Mouse (Mus musculus): ENCODE measurements around the gene Khnyn.
A peak's percentile ranks its signal among the peaks of the same experiment; 100 is the strongest.

The Khnyn gene

DNA sequence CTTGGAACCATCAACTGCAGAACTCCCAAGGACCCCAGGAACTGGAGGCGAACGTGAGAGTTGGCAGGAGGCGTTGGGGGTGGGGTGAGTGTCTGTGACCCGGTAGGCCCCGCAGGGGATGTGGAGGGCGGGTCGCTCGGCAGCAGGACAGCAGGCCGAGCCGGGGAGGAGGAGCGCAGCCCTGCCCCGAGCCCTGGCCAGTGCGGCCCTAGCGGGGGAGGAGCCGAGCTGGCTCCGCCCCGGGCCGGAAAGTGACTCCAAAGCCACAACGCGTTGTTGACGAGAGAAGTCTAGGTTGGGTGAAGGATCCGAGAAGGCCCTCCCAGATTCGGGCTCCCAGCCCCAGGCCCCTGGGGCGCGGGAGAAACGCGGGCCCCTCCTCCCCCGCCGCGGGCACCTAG, at the start of gene Khnyn:
Gene Khnyn (plus strand): TSS at position 235 of the 401 bp plus-strand sequence.
- peak; percentile 96 for DNase-seq

DNA sequence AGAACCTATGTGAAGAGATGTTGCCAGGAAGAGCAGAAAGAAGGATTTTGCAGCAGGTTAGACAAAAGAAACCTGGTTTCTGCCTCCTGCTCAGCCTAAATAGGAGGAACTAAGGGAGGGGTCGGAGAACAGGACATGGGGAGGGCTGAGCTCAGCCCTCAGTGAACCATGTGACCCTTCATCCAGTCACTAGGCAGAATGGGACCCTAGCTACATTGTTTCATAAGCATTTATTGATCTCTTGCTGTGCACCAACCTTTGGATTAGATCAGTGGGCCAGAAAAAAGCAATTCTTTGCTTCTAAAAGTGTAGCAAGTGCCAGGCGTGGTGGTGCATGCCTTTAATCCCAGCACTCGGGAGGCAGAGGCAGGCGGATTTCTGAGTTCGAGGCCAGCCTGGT, 46.4 kb upstream of the Khnyn start:
- no peak for DNase-seq

DNA sequence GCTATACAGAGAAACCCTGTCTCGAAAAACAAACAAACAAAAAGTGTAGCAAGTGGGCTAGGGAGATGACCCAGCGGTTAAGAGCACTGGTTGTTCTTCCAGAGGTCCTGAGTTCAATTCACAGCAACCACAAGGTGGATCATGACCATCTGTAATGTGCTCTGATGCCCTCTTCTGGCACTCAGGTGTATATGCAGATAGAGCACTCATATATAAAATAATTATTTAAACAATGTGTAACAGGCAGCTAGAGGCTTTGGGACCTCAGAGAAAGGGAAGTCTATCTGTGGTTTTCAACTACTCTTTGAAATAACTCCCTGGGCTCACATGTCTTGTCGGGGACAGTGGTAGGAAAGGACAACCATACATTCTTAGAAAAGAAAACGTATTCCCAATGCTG, 46.0 kb upstream of the Khnyn start:
- DNase-seq, result no peak

DNA sequence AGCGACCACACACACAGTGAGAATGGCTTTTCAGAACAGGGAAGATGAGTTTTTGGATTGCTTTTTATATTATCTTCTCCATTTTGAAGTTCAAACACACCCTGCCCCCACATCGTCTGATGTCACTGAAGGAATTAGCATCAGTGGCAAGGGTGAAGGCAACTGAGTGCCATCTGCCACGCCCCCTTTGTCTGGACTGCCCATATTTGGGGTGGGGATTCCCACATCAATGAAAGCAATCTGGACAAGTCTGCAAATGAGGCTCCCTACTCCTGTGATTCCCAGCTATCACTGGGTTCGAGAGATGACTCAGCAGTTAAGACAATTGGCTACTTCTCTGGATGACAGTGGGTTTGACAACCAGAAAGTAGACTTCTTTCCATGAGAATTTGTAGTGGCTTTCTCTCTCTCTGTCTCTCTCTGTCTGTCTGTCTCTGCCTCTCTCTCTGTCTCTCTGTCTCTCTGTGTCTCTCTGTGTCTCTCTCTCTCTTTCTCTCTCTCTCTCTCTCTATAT, 43.8 kb upstream of the Khnyn start:
- no peak for DNase-seq

DNA sequence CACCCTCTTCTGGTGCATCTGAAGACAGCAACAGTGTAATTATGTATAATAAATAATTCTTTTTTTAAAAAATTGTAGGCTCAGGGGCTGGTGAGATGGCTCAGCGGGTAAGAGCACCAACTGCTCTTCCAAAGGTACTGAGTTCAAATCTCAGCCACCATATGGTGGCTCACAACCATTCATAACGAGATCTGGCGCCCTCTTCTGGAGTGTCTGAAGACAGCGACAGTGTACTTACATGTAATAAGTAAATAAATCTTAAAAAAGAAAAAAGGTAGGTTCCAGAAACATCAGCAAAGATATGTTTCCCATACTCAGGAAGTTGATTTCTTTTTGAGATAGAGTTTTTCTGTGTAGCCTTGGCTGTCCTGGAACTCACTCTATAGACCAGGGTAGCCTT, 42.0 kb upstream of the Khnyn start:
- DNase-seq, result no peak

DNA sequence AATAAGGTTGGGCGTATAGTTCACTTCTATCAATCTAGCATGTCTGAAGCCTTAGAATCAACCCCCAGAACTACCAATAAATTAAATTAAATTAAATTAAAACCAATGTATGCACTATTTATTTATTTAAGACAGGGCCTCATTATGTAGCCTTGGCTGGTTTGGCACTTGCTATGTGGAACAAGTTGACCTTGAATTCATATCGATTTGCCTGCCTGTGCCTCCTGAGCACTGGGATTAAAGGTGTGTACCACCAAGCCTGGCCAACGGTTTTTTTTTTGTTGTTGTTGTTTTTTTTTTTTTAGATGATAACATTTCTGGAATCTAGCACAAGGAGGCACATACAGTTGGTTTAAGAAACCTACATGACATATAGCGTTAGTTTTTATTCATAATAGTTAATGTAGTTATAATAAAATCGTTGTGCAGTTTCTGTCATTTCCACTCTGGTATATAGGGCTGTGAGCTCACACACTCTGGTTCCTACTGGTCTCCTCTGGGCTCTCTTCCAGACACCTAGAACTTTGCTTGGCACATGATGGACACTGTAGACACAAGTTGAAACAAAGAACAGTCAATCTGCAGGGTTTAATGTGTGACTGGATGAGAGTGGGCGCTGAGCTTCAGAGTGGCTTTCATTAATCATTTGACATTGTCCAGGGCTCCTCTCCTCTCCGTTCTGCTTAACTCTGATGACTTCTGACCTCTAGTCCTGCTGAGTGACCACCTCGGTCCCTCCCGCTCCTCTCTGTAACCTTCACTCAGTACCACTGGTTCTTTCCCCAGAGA, 39.0 kb upstream of the Khnyn start:
- peak; percentile 71 for DNase-seq

DNA sequence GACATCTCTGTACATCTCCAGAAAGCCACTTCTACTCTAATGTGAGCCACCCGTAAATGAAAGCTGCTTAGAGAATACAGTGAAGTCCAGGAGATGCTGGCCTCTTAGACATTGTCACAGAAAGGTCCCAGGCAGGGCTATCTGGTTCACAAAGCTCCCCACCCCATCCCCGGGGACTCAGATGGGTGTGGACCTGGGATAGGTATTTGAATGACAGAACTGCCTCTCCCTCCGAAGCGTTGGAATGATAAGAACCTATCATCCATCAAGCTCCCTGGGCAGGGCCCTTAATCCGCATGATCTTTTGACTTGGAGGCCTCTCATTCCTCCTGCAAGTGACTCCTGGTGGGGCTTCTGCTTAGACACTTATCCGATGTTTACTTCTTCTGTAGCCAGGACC, 33.9 kb upstream of the Khnyn start:
- DNase-seq, result no peak

DNA sequence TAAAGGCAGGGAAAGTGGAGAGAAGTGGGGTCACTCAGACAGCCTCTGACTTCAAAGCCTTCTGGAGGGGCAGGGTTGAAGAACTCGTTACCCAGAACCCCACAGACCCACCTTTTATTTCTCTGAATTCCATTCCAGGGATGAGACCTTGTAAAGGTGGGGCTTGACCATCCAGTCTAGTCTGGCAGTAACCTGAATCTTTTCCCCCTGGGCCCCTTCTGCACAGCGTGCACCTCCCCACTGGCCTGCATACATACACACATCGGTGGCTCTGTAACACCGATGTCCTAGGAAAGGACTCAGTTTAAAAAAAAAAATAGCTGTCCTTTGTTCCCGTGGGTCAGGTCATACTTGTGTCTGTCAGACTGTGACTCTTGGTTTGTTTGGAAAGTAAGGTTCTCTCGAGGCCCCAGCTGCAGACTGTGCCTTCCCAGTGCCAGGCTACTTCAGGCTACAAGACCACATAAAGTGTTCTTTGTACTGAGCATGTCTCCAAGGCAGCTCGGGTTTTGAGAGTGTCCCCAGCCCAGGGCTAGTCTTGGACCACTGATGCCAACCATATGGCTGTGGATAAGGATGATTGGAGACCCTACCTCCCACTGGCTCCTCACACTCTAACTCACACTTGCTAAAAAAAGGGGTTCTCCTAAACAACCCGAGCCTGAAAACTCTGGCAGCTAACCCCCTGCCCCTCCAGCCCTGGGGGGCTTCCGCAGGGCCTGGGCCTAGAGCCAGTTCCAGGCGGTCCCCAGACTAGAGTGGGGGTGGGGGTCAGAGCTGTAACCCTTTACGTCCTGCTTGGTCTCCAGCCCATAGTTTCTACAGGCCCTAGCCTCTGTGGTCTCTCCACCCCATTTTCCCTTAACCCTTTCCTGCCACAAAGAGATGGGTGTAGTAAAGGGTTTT, 31.8 kb upstream of the Khnyn start:
- no peak for DNase-seq

DNA sequence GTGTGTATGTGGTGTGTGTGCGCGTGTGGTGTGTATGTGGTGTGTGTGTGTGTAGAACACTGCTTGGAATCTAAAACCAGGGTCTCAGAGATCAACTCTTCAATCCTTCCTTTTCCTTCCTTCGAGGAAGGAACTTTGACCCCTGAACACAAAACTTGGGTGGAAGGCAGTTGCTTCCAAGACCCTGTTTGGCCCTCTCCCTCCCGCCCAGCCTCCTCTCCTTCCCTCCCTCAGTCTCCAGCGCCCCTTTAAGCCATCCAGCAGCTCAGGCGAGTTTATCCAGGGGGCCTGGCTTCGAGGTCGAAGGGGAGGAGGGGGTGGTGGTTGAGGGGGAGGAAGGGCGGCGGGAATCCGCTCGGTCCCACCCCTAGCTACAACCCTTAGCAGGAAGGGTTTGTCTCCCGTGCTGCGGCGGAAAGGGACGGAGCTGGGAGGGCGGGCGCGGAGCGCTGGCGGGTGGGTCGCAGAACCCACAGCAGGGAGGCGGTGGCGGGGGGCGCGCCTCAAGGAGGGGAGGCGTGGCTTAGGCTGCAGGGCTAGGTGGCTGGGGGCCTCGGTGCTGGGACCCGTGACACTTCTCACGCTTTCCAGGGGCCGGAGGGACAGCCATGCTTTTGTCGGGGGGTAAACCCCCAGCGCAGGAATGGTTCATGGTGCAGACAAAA, 31.0 kb upstream of the Khnyn start, which contains the start of gene Nynrin:
Gene Nynrin (plus strand): TSS at position 390 of the 665 bp plus-strand sequence.
- peak; percentile 20 for DNase-seq

DNA sequence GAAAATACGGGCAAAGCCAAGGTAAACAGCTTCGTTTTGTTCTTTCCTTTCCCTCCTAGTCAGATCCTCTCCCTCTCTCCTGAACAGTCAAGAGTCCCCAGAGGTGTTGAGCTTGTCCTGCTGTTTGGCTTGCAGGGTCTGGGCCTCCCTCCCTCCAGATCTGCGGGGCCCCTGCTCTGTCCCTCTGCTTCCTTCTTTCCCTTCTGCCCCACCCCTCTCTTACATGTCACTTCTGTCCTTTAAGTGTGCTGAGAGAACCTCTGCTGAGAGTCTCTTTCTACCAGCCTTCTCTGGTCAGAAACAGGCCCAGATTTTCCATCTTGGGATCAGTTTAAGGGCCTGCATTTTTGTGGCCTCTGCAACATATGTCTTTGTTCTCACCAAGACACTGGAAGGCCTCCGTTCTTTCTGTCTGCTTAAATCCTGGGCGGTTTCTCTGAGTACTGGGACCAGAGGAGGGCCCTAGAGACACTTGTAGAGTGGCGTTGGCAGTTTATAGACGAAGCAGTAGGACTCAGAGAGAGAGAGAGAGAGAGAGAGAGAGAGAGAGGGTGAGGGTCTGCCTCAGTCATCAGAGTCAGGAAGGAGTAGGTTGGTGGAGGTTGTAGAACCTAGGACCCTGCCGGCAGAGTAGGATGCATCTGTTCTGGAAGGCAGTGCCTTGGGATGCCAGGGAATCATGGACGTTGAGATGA, 30.2 kb upstream of the Khnyn start:
- DNase-seq, result no peak

DNA sequence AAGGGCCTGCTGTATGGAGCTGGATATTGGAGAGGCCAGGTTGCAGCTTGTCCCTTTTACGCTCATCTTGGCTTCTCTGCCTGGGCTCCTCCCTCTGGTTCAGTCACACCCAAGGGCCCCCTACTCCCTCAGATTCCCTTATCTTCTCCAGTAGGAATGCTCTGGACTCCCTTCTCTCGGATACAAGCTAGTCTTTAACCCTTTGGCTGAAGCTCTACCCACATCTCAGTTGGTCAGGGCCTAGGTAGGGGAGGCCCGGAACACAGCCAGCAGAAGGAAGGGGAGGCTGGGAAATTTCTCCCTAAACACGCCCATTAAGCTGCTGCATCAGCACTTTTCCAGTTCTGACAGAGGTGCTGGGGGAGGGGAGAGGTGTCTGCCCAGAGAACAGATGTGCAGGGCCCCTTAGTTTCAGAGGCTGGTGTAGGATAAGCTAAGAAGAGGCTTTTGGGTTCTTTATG, 29.6 kb upstream of the Khnyn start:
- peak; percentile 36 for DNase-seq

DNA sequence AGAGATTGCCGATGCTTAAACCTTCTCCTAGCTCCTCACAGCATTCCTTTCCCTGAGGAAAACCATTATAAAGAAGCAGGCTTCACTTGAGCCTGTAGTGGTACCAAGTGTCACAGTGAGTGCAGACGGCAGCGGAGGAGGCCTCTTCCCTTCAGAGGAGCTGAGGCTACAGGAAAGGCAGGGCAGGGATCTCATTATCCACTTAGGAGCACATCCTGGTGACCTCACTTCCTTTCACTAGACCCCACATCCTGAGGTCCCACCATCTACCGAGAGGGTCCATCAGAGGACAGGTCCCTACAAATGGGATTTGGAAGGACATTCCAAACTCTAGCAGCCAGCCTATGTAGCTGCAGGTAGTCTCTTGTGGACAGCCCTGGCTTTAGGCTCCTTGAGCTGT, 27.2 kb upstream of the Khnyn start:
- no peak for DNase-seq

DNA sequence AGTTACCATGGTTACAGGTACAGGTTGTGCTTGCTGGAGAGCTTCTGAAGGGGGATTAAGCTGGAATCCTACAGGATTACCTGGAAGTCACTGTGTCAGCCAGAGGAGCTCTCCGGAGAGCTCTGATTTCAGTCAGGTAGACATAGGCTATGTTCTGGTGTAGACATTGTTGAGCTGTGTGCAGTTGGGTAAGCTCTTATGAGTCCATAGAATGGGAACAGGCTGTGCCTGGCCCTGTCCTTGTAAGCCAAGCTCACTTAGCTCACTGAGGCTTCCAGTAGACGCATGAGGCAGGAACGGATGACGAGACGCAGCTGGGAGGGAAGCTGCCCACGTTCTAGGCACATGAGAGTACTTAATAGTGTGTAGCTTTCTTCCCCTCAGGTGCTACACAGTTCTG, 22.6 kb upstream of the Khnyn start:
- no peak for DNase-seq

DNA sequence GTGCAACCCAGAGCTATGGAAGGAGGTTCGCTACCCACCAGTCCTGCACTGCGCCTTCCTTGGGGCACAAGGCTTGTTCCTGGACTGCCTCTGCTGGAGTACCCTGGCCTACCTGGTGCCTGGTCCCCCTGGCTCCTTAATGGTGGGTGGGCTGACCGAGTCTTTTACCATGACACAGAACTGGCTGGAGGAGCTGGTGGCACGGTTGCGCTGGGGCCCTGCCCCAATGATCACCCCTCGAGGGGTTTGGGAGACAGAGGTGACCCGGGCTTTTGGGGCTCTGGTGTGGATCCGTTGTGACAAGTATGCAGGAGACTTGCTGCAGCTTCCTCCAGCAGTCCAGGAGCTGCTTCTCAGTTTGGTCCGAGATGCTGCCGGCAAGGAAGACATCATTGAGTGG, 21.8 kb upstream of the Khnyn start:
- no peak for DNase-seq

DNA sequence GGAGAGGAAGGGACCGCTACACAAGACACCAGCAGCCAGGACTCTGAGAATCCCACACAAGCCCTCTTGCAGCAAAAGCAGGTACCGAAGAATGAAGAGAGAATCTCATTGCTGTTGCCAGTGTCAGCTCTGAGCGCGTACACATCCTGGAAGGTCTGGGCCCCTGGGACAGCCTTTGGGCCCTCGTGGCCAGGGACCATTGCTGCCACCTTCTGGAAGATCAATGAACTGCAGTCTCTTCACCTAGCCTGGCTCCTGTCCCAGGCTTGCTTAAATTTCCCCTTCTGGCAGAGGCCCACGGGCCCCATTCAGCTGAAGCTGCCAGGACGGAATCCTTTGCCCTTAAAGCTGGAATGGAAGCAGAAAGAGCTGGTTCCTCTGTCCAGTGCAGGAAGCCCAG, 21.0 kb upstream of the Khnyn start:
- peak; percentile 82 for DNase-seq

DNA sequence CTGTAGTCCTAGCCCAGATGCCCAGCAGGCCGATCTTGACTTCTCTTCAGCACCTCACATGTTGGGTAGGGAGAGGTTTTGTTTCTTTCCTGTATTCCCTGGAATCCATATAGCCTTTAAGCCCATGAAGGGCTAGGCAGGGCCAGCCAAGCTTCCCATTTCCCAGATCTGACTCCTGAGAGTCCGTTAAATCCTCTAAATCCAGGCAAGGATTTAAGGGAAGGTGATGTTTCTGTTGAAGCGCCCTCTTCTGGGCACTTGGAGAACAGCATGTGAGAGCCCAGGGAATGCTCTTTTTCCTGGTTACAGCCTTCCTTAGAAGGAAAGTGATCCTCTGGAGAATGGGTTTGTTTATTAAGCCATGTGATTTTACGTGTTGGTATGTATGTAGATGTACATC, 17.8 kb upstream of the Khnyn start:
- peak; percentile 64 for DNase-seq

DNA sequence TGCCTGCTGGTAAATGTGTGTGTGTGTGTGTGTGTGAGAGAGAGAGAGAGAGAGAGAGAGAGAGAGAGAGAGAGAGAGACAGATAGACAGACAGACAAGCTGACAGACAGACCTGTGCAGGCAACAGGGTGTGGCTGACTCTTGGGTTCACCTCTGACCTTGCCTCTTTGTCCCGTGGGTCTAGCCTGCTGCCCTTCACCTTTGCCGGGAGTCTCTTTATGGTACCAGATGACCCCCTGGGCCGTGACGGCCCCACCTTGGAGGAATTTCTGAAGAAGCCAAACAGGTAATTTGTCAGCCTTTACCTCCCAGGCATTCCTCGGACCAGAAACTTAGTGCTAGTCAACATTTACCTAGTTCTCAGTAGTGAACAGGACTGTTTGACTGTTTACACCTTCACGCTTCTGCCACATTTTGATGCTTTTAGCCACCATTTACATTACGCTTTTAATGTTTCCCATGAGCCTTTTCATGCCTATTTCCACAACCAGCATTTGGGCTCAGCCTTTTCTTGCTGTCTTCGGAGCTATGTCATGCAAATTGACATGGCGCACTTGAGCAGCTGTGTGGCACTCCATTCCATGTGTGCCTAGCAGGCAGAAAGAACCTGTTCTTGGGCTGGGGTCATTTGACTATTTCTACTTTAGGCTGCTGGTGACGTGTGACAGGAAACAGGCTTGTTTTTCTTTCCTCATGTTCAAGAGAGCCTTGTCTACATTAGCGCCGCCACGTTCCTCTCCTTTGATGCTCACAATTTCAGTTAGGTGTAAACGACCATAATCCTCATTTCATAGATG, 16.3 kb upstream of the Khnyn start:
- DNase-seq, result no peak

DNA sequence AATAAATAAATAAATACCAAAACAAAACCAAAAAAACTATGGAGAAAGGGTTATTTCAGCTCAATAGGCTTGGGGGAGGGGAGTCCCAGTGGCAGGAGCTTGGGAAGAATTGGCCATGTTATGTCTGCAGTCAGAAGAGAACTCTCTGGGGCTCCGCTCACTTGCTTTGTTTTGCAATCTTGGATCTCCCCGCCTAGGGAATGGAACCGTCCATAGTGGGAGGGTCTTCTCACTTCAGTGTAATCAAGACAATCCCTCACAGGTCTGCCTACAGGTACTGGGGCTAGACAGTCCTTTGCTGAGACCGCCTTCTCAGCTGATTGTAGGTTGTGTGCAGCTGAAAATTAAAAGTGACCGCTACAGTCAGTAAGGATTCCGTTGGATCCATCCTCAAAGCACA, 15.2 kb upstream of the Khnyn start:
- no peak for DNase-seq

DNA sequence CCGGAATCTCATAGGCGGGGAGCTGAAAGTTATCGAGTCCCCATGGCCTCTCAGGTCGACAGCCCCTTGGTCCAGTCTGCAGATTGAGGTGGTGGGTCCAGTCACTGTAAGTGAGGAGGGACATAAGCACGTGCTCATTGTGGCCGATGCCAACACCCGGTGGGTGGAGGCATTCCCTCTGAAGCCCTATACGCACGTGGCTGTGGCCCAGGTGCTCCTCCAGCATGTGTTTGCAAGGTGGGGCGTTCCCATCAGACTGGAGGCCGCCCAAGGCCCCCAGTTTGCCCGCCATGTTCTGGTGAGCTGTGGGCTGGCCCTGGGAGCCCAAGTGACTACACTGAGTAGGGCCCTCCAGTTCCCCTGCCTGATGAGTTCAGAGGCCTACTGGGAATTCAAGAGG, 12.7 kb upstream of the Khnyn start:
- DNase-seq, result no peak

DNA sequence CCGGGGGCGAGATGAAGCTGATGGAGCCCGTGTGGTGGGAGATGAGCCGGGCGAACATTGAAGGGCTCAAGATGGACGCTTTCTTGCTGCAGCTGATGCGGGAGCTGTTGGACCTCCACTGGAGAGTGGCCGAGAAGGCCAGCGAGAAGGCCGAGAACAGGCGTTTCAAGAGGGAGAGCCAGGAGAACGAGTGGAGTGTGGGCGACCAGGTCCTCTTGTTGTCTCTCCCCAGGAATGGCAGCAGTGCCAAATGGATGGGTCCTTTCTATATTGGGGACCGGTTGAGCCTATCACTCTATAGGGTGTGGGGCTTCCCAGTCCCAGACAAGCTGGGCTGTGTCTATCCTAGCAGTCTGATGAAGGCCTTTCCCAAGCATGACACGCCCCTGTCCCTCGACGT, 12.2 kb upstream of the Khnyn start:
- no peak for DNase-seq

DNA sequence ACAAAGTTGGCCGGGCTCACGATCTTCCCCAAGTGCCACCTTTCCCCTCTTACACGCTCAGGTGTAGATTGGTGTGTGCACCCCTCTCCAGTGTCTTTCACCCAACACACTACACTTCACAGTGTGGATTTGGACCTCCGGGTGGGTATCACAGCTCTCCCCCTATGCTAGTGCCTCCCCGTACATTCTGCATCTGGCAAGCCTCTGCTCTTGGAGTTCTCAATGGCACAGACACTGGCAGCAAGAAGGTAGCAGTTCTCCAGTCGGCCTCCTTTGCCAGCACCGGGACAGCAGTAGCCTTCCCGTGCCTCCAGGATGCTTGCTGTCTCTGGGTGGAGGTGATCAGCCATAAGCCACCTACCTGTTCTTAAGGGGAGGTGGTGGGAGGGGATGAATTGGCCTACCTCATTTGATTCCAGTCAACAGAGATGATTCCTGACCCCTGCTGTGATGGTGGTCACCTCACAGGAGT, 11.5 kb upstream of the Khnyn start:
- no peak for DNase-seq

Data from kidney, adult 9 months (tissue).